Mouse (Mus musculus) limb, embryonic 13.5 days (tissue): ENCODE results near the gene Apon. TPM values are rescaled to one million over a fixed set of nuclear protein-coding genes. Genes with fewer than 3 reads are reported as not detected.
"Not testable (repeated sequence)": the region's sequence is repeated elsewhere in the genome, so short reads cannot be mapped to it uniquely, and the experiment has no call there.

Experiments
- ATAC-seq: fragments of 200-750 bp; cut with Nextera tagmentation; 2 replicates; pipeline ENCODE4 v1.8.0; 2017; ENCODE audit warnings: low read depth, moderate number of reproducible peaks, moderate TSS enrichment; ENCODE audit not compliant: low FRiP score
- H3K27ac ChIP-seq: fragments of 300-500 bp; sonication (generic); 2 replicates; pipeline ENCODE4 v1.5.1; 2015; ENCODE audit warnings: inconsistent platforms, mild to moderate bottlenecking, moderate library complexity
- H3K27me3 ChIP-seq: fragments of 300-500 bp; sonication (generic); 2 replicates; pipeline ENCODE4 v1.6.1; 2015; ENCODE audit warnings: mild to moderate bottlenecking, inconsistent platforms
- H3K36me3 ChIP-seq: fragments of 300-500 bp; sonication (generic); 2 replicates; pipeline ENCODE4 v1.6.1; 2015; ENCODE audit warnings: inconsistent platforms, mild to moderate bottlenecking, moderate library complexity
- H3K4me1 ChIP-seq: fragments of 300-500 bp; sonication (generic); 2 replicates; pipeline ENCODE4 v1.6.1; 2015; ENCODE audit warnings: inconsistent platforms
- H3K4me2 ChIP-seq: fragments of 300-500 bp; sonication (generic); replicated peaks from 2 replicates; pipeline ENCODE4 v1.6.1; 2015; ENCODE audit warnings: inconsistent platforms, mild to moderate bottlenecking, moderate library complexity
- H3K4me3 ChIP-seq: fragments of 300-500 bp; sonication (generic); 2 replicates; pipeline ENCODE4 v1.5.1; 2015; ENCODE audit warnings: moderate library complexity, mild to moderate bottlenecking, inconsistent platforms
- H3K9ac ChIP-seq: fragments of 300-500 bp; sonication (generic); 2 replicates; pipeline ENCODE4 v1.6.1; 2015; ENCODE audit warnings: mild to moderate bottlenecking, inconsistent platforms
- H3K9me3 ChIP-seq: fragments of 300-500 bp; sonication (generic); 2 replicates; pipeline ENCODE4 v1.6.1; 2016; ENCODE audit warnings: inconsistent platforms
- WGBS: fragments of 180-500 bp; shearing (Covaris S2); methylation state at CpG from one replicate; pipeline ENCODE4 v1.1.7; 2015; 5-methylcytosine and 5-hydroxymethylcytosine counted together
- polyA plus RNA-seq: library from polyadenylated mRNA; unstranded; fragments of >200 nt; fragmentation: Nextera tagmentation; extraction: Ambion mirVana; gene quantifications from 2 replicates; pipeline ENCODE4 v1.2.1, GENCODE M21; 2015

The Apon gene
- polyA plus RNA-seq, 1 experiment from 2014 or later: 0.27 TPM

- Histone ChIP-seq H3K4me1 (no peaks in the 10 kb centered on the region), H3K9me3 (no peaks in the 10 kb centered on the region), H3K9ac (no peak overlapping the region), H3K27ac (no peak overlapping the region), H3K4me2 (no peak overlapping the region), H3K27me3 (no peaks in the 10 kb centered on the region), H3K36me3 (no peaks in the 10 kb centered on the region), H3K4me3 (no peak overlapping the region)
- 81% methylated on average over 6 of the region's 6 CpGs for WGBS
- ATAC-seq: no peak
Measured at GRCm38 (mm10) chr10:128263393-128264310, 9.8 kb downstream of the Apon start.

GRCm38 (mm10) chr10:128268371-128268770 lies 14.5 kb downstream of the Apon start, which contains the start of gene Apof:
Apof (plus strand) TSS chr10:128268671.
- no peaks in the 10 kb centered on the region for H3K36me3 ChIP-seq
- H3K9ac ChIP-seq: no peak within 1 kb of the TSS
- no peaks in the 10 kb centered on the region for H3K9me3 ChIP-seq
- no peak within 1 kb of the TSS for H3K27ac ChIP-seq
- no peak within 1 kb of the TSS for H3K4me2 ChIP-seq
- no peak within 1 kb of the TSS for H3K4me3 ChIP-seq
- WGBS: 70% methylated on average over 6 of the region's 6 CpGs
- no peaks in the 10 kb centered on the region for H3K27me3 ChIP-seq
- ATAC-seq: no peak
- H3K4me1 ChIP-seq: no peaks in the 10 kb centered on the region; the same call in 1 of the 2 replicates

GRCm38 (mm10) chr10:128269206-128269910 lies 15.5 kb downstream of the Apon start:
- Histone ChIP-seq H3K4me1 (no peaks in the 10 kb centered on the region; the same call in 1 of the 2 replicates), H3K27me3 (no peaks in the 10 kb centered on the region), H3K27ac (no peak overlapping the region), H3K36me3 (no peaks in the 10 kb centered on the region), H3K9ac (no peak overlapping the region), H3K9me3 (no peaks in the 10 kb centered on the region), H3K4me2 (peak overlapping the region; percentile 70), H3K4me3 (peak overlapping the region; percentile 70; the same call in 1 of the 2 replicates)
- ATAC-seq: no peak
- 87% methylated on average over 16 of the region's 16 CpGs for WGBS

- H3K4me1 ChIP-seq: no peaks in the 10 kb centered on the region; the same call in 1 of the 2 replicates
- peak within 1 kb of the TSS; percentile 17; the same call in 1 of the 2 replicates for H3K27ac ChIP-seq
- peak within 1 kb of the TSS; percentile 74 for H3K9ac ChIP-seq
- H3K36me3 ChIP-seq: no peaks in the 10 kb centered on the region
- WGBS: under 1% methylated on average over 42 of the region's 43 CpGs
- H3K9me3 ChIP-seq: no peaks in the 10 kb centered on the region
- no peaks in the 10 kb centered on the region for H3K27me3 ChIP-seq
- ATAC-seq: peak; percentile 99
- H3K4me2 ChIP-seq: peak within 1 kb of the TSS; percentile 70
- peak within 1 kb of the TSS; percentile 70 for H3K4me3 ChIP-seq
Measured at GRCm38 (mm10) chr10:128270287-128270841, 16.5 kb downstream of the Apon start, which contains the start of gene Stat2. Stat2 (plus strand) TSS chr10:128270559.

GRCm38 (mm10) chr10:128270866-128271265 lies 17.0 kb downstream of the Apon start:
- 0 out of 2 replicates have a peak overlapping the region, but pooled peaks have one; percentile 17 for H3K27ac ChIP-seq
- H3K9me3 ChIP-seq: no peaks in the 10 kb centered on the region
- no peak for ATAC-seq
- H3K27me3 ChIP-seq: no peaks in the 10 kb centered on the region
- H3K4me3 ChIP-seq: peak overlapping the region; percentile 70
- WGBS: 44% methylated on average over 7 of the region's 7 CpGs
- H3K4me1 ChIP-seq: no peaks in the 10 kb centered on the region; the same call in 1 of the 2 replicates
- peak overlapping the region; percentile 70 for H3K4me2 ChIP-seq
- H3K36me3 ChIP-seq: no peaks in the 10 kb centered on the region
- H3K9ac ChIP-seq: peak overlapping the region; percentile 74

GRCm38 (mm10) chr10:128271883-128272282 lies 18.0 kb downstream of the Apon start:
- no peak overlapping the region for H3K27ac ChIP-seq
- H3K9ac ChIP-seq: no peak overlapping the region
- WGBS: 63% methylated on average over 2 of the region's 2 CpGs
- no peak overlapping the region for H3K4me2 ChIP-seq
- H3K4me1 ChIP-seq: no peaks in the 10 kb centered on the region; the same call in 1 of the 2 replicates
- peaks cover 5% of the 10 kb centered on the region for H3K36me3 ChIP-seq
- ATAC-seq: no peak
- no peaks in the 10 kb centered on the region for H3K9me3 ChIP-seq
- no peaks in the 10 kb centered on the region for H3K27me3 ChIP-seq
- H3K4me3 ChIP-seq: no peak overlapping the region

GRCm38 (mm10) chr10:128272819-128273439 lies 19.0 kb downstream of the Apon start:
- 85% methylated on average over 5 of the region's 7 CpGs for WGBS
- not testable (repeated sequence) for H3K9ac ChIP-seq, H3K9me3 ChIP-seq, H3K4me1 ChIP-seq, H3K36me3 ChIP-seq, ATAC-seq, H3K27me3 ChIP-seq, H3K4me2 ChIP-seq, H3K4me3 ChIP-seq, H3K27ac ChIP-seq

- H3K4me3 ChIP-seq, ATAC-seq, H3K9ac ChIP-seq, H3K9me3 ChIP-seq, H3K4me2 ChIP-seq, H3K4me1 ChIP-seq, H3K27ac ChIP-seq, H3K27me3 ChIP-seq: not testable (repeated sequence)
- H3K36me3 ChIP-seq: peaks cover 21% of the 10 kb centered on the region
- 96% methylated on average over 1 of the region's 1 CpGs for WGBS
Measured at GRCm38 (mm10) chr10:128275374-128275773, 21.5 kb downstream of the Apon start.

GRCm38 (mm10) chr10:128278158-128278557 lies 24.3 kb downstream of the Apon start:
- Histone ChIP-seq H3K4me2 (no peak overlapping the region), H3K36me3 (peaks cover 45% of the 10 kb centered on the region), H3K9me3 (no peaks in the 10 kb centered on the region), H3K27me3 (no peaks in the 10 kb centered on the region), H3K9ac (no peak overlapping the region), H3K4me3 (no peak overlapping the region), H3K4me1 (no peaks in the 10 kb centered on the region), H3K27ac (no peak overlapping the region)
- 60% methylated on average over 6 of the region's 6 CpGs for WGBS
- no peak for ATAC-seq

- peaks cover 67% of the 10 kb centered on the region for H3K36me3 ChIP-seq
- no peak overlapping the region for H3K4me3 ChIP-seq
- WGBS: 89% methylated on average over 6 of the region's 6 CpGs
- H3K4me2 ChIP-seq: no peak overlapping the region
- no peak for ATAC-seq
- no peaks in the 10 kb centered on the region for H3K4me1 ChIP-seq
- H3K27me3 ChIP-seq: no peaks in the 10 kb centered on the region
- H3K9ac ChIP-seq: no peak overlapping the region
- H3K27ac ChIP-seq: no peak overlapping the region
- H3K9me3 ChIP-seq: no peaks in the 10 kb centered on the region
Measured at GRCm38 (mm10) chr10:128280943-128281342, 27.0 kb downstream of the Apon start.

- no peak overlapping the region for H3K9ac ChIP-seq
- peaks cover 70% of the 10 kb centered on the region for H3K36me3 ChIP-seq
- no peaks in the 10 kb centered on the region for H3K27me3 ChIP-seq
- no peak for ATAC-seq
- WGBS: 91% methylated on average over 14 of the region's 14 CpGs
- no peak overlapping the region for H3K27ac ChIP-seq
- no peak overlapping the region for H3K4me2 ChIP-seq
- no peak overlapping the region for H3K4me3 ChIP-seq
- no peaks in the 10 kb centered on the region for H3K4me1 ChIP-seq
- no peaks in the 10 kb centered on the region for H3K9me3 ChIP-seq
Measured at GRCm38 (mm10) chr10:128281682-128282081, 27.8 kb downstream of the Apon start.
